Mouse (Mus musculus): ENCODE measurements around the gene Snrpd2. TPM values are rescaled to one million over a fixed set of nuclear protein-coding genes. Genes with fewer than 3 reads are reported as not detected.
"Not testable (repeated sequence)": the region's sequence is repeated elsewhere in the genome, so short reads cannot be mapped to it uniquely, and the experiment has no call there.

The Snrpd2 gene
- polyA plus RNA-seq, 2 experiments from 2014 or later = 85.2 to 96.5 TPM

DNA sequence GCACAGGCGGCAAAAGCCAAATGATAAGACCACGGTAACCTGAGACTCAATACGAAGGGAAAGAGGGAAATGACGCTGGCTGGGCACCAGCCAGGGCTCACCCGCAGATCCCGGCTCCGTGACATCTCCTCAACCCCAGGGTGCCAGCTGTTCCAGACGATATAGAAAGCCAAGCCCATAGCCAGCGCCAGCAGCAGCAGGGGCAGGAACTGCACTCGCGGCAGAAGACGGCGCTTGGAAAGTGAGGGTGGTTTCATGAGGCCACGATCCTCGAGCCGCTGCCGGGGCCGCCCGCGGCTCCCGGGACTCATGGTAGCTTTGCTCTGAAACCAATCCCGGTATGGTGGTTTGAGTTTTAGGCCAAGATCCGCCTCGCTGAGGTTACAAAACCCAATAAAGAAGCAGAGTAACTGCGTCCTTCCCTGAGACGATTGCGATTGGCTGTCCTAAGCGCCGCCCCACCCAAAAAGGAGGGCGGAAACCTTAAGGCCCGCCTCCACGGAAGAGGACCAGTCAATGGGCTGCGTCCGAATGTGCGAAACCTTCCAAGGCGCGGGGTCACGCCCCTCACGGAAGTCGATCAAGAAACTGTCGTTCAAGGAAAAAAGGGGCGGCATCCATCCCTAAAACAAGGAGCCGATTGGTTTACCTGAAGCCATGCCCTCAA lies 514 bp upstream of the Snrpd2 start, which contains the start of gene Qpctl:
Gene Qpctl (minus strand): TSS at position 417 of the 667 bp plus-strand sequence.
- ATAC-seq = peak; percentile 94

DNA sequence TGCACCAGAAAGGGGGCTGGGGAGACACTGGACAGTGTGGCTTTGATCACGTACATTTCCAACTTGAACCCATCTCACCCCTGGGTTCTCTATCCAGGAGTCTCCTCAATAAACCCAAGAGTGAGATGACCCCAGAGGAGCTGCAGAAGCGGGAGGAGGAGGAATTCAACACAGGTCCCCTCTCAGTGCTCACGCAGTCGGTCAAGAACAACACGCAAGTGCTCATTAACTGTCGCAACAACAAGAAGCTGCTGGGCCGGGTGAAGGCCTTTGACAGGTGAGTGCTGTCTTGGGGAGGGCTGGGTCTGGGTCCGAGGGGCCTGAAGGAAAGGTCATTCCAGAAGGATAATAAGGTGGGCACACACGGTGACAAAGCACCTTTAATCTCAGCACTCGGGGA lies 1.6 kb downstream of the Snrpd2 start:
- not testable (repeated sequence) for ATAC-seq

GRCm38 (mm10) chr7:19154796-19155195 lies 5.3 kb downstream of the Snrpd2 start:
- no peak for ATAC-seq

- no peak for ATAC-seq
Measured at GRCm38 (mm10) chr7:19155825-19156475, 6.4 kb downstream of the Snrpd2 start.

DNA sequence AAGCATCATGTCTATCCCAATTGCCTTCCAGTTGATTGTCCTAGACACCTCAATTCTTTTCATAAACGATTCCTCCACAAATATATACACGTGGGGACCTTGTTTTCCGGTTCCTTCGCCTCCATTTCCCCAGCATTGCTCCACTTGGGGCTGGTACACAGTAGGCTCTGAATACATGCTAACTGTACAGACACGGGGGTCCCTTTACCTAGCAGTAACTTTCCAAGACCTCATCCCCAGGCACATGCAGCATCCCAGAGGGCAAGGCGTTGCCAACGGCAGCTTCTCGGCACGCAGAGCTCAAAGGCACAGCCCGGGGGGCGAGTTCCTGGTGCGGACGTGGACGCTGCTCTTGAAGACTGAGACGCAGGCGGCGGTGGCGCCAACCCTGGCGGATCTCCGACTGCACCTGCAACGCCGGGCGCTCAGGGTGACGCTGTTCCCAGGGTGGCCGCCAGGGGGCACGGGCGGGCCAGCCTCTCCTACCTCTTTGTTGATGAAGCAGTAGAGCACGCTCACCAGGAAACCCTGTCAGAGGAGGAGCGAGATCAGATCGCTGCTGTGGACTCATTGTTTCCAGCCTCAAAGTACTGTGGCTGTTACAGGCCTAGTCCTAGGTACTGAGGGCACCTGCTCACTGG lies 7.8 kb downstream of the Snrpd2 start:
- peak; percentile 95 for ATAC-seq

- no peak for ATAC-seq
Measured at GRCm38 (mm10) chr7:19158601-19159000, 9.1 kb downstream of the Snrpd2 start.

DNA sequence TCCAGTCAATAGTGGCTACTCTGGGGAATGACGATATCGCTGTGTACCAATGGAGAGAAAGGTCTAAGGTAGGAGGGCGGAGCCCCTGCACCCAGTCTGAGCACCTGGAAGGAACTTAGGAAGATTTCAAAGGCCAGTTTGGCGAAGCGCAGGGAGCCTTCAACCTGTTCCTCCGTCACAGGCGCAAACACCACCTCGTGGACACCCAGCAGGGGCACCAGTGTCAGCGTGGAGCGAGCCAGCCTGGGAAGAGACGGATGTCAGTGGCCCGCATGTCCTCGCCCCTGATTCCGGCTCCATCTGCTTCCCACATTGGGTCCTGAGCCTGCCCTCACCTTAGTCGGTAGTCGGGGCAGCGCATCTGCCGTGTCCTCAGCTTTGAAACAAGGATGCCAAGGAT lies 9.9 kb downstream of the Snrpd2 start:
- ATAC-seq = no peak

DNA sequence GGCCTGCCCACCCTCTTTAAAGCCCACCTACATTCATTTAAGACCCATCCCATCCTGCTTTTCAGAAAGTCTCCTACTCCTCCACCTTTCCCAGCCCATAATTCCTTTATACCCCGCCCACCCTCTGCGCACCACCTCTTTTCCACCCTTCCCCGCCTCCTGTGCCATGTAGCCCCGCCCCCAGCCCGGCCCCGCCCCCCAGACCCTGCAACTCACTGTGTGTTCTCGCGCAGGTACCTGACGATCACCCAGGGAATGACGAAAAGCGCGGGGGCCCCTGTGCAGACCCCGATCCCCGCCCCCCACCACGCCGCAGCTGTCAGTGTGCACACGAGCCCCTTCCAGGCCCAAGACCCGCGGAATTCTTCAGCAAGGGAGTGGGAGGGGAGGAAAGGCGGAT lies 10.6 kb downstream of the Snrpd2 start:
- ATAC-seq = no peak

GRCm38 (mm10) chr7:19162928-19163327 lies 13.4 kb downstream of the Snrpd2 start:
- ATAC-seq = no peak

- no peak for ATAC-seq
Measured at GRCm38 (mm10) chr7:19163752-19164151, 14.2 kb downstream of the Snrpd2 start.

- ATAC-seq = no peak
Measured at GRCm38 (mm10) chr7:19164189-19164588, 14.7 kb downstream of the Snrpd2 start.

- ATAC-seq = peak; percentile 70
Measured at GRCm38 (mm10) chr7:19164978-19165377, 15.5 kb downstream of the Snrpd2 start.

GRCm38 (mm10) chr7:19165656-19166423 lies 16.3 kb downstream of the Snrpd2 start, which contains the start of gene Gipr:
Gipr (minus strand) TSS chr7:19166127.
- ATAC-seq = no peak

- no peak for ATAC-seq
Measured at GRCm38 (mm10) chr7:19166990-19167389, 17.5 kb downstream of the Snrpd2 start.

DNA sequence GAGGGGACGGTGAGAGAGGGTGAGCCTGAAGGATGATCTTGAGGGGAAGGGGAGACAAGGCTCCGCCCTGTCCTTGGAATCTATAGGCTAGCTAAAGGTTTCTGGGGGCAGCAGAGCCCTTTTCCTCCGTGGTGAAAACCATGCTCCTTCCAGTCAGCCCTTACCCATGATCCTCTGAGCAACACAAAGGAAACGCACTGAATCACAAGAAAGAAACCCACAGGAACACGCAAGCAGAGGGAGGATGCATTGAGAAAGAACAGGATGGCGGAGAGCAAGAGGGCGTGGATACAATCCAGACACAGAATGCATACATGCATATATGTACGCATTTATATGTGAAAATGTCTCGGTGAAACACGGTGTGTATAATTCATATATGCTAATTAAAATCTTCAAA lies 20.0 kb downstream of the Snrpd2 start:
- ATAC-seq = no peak

GRCm38 (mm10) chr7:19170142-19170541 lies 20.6 kb downstream of the Snrpd2 start:
- ATAC-seq = no peak

DNA sequence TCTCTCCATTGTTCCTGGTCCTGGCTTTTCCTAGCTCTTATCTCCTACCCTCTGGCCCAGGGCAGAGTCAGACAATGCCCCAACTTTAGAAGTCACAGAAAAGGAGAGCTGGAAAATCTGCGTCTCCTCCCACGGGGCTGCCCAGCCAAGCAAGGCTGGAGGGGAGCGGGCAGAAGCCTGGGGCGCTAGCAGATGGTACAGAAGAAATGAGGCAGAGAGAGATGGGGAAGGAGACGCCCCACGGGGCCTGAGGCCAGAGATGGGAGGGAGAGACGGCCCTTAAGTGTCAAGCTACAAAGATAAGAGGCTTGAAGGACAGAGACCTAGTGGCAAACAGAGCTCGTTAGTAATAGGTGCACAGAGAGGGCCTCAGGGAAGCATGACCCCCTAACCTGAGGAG lies 22.3 kb downstream of the Snrpd2 start:
- ATAC-seq = no peak

- no peak for ATAC-seq
Measured at GRCm38 (mm10) chr7:19172874-19173273, 23.4 kb downstream of the Snrpd2 start.

DNA sequence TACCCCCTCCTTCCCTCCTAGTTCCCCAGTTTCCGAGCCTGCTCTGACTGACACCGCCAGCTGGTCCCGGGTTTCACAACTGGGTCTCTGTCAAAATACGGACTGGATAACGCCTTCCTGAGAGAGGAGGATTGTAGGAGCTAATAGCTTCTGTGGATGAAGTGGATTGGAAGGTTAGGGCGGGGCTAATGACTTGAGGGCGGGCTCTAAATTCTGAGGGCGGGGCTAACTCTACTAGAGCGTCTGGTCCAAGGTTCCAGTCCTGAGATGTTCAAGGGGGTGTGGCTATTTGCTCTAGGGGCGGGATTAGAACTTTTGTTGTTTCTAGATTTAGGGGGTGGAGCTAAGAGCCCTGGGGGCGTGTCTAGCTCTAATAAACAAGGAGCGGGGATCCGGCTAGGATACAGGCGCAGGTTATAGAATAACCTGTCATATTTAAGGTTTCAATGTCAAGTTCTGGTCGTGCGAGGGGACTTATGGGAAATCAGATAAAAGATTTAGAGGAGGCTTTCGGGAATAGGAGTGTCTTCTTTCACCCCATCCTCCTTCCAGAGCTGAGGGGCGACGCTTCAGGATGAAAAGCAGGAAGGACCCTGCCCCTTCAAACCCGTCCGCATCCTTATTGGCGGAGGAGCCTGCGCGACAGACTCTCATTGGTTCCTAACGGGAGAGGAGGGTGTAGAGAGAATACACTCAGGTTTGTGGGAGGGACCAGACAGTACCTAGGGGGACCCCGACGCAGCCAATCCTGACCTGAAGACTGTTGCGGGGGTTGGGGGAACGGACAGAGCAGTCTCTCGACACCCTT lies 26.4 kb downstream of the Snrpd2 start, which contains the start of gene Eml2:
Gene Eml2 (plus strand): TSS at position 714 of the 808 bp plus-strand sequence.
- no peak for ATAC-seq

GRCm38 (mm10) chr7:19176516-19176947 lies 27.0 kb downstream of the Snrpd2 start:
- ATAC-seq = no peak

DNA sequence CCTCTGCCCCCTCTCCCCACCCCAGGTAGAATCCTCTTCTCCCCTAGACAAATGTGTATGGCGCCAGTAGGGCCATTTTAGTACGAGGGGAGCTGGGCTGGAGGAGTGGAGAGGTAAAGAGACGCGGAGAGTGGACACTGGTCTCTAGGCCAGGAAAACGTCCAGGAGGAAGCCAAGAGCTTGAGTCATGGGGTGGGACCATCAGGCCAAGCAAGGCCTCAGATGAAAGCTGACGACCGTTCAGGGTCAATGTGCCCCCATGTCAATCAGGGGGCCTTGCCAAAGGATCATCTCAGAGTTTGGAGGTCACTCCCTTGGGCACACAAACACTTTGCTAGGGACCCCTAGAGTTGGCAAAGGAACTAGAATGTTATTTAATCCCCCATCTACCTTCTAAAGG lies 27.7 kb downstream of the Snrpd2 start:
- ATAC-seq = no peak

DNA sequence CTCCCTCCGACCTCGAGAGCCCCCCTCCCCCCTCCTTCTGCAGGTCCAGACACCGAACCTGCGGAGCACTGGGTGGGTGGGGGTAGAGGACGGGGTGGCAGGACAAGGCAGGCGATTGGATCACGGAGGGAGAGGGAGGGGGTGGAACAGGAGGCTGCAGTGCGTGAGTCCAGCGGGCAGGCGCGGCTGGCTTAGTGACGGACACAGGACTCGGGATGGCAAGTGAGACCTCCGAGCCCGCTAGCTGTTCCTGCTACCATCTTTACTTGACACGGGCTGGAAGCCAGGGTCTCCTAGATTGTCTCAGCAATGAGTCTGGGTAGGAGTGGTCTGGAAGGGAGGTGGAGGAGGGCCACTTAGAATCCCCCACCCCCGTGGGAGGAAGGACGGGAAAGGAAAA lies 28.5 kb downstream of the Snrpd2 start:
- no peak for ATAC-seq

Data from activated CD4-positive, CD25-positive, alpha-beta regulatory T cell, adult 4 months (primary cell).